Mouse (Mus musculus) neutrophil, adult 5-6 weeks (primary cell): ENCODE measurements around the gene Hapln3. TPM values are rescaled to one million over a fixed set of nuclear protein-coding genes. Genes with fewer than 3 reads are reported as not detected.
A peak's percentile ranks its signal among the peaks of the same experiment; 100 is the strongest.

Experiments
- ATAC-seq: fragments of 151-379, 151-347 bp; 2 replicates; pipeline ENCODE4 v1.8.0; 2017; ENCODE audit warnings: mild to moderate bottlenecking, moderate TSS enrichment; ENCODE audit not compliant: insufficient number of reproducible peaks, poor library complexity, low FRiP score, severe bottlenecking; ENCODE audit errors: extremely low read depth
- total RNA-seq: library from RNA; stranded (forward); fragments of 200-1000 nt; gene quantifications from 2 replicates; pipeline ENCODE4 v1.2.3, GENCODE M21; 2017

Hapln3 gene
- total RNA-seq, result not detected in 2 replicates

GRCm38 (mm10) chr7:79130843-79131444, at the start of gene Hapln3:
Gene Hapln3 (minus strand): TSS chr7:79131018.
- no peak for ATAC-seq

- ATAC-seq, result no peak
Measured at GRCm38 (mm10) chr7:79173800-79174199, 43.0 kb upstream of the Hapln3 start.

GRCm38 (mm10) chr7:79171782-79172181, 41.0 kb upstream of the Hapln3 start:
- no peak for ATAC-seq

- no peak for ATAC-seq
Measured at GRCm38 (mm10) chr7:79167006-79167562, 36.3 kb upstream of the Hapln3 start.

GRCm38 (mm10) chr7:79159406-79159805, 28.6 kb upstream of the Hapln3 start:
- no peak for ATAC-seq

- ATAC-seq, result no peak
Measured at GRCm38 (mm10) chr7:79149522-79149921, 18.7 kb upstream of the Hapln3 start.

- peak; percentile 66 for ATAC-seq
Measured at GRCm38 (mm10) chr7:79148711-79149266, 18.0 kb upstream of the Hapln3 start, which contains the start of gene Mfge8. Gene Mfge8 (minus strand): TSS chr7:79149060.

GRCm38 (mm10) chr7:79147931-79148653, 17.3 kb upstream of the Hapln3 start:
- ATAC-seq, result no peak

GRCm38 (mm10) chr7:79147011-79147837, 16.4 kb upstream of the Hapln3 start:
- no peak for ATAC-seq

GRCm38 (mm10) chr7:79140897-79141296, 10.1 kb upstream of the Hapln3 start:
- ATAC-seq, result peak; percentile 41; the same call in 1 of the 2 replicates

- ATAC-seq, result no peak
Measured at GRCm38 (mm10) chr7:79139891-79140591, 9.2 kb upstream of the Hapln3 start.

GRCm38 (mm10) chr7:79139328-79139824, 8.6 kb upstream of the Hapln3 start:
- no peak for ATAC-seq

GRCm38 (mm10) chr7:79133391-79133790, 2.6 kb upstream of the Hapln3 start:
- no peak for ATAC-seq

- no peak for ATAC-seq
Measured at GRCm38 (mm10) chr7:79130385-79130784, 433 bp downstream of the Hapln3 start.

- ATAC-seq, result no peak
Measured at GRCm38 (mm10) chr7:79129883-79130282, 935 bp downstream of the Hapln3 start.

- ATAC-seq, result no peak
Measured at GRCm38 (mm10) chr7:79123465-79123864, 7.4 kb downstream of the Hapln3 start.

GRCm38 (mm10) chr7:79113848-79114247, 17.0 kb downstream of the Hapln3 start:
- ATAC-seq, result no peak

- no peak for ATAC-seq
Measured at GRCm38 (mm10) chr7:79096492-79096891, 34.3 kb downstream of the Hapln3 start.
